Mouse (Mus musculus) lung, postnatal 14 days (tissue): ENCODE measurements around the gene Ppif.

Experiments
- DNase-seq: peaks from one replicate; pipeline ENCODE4 v3.0.0; 2021

Ppif gene

DNA sequence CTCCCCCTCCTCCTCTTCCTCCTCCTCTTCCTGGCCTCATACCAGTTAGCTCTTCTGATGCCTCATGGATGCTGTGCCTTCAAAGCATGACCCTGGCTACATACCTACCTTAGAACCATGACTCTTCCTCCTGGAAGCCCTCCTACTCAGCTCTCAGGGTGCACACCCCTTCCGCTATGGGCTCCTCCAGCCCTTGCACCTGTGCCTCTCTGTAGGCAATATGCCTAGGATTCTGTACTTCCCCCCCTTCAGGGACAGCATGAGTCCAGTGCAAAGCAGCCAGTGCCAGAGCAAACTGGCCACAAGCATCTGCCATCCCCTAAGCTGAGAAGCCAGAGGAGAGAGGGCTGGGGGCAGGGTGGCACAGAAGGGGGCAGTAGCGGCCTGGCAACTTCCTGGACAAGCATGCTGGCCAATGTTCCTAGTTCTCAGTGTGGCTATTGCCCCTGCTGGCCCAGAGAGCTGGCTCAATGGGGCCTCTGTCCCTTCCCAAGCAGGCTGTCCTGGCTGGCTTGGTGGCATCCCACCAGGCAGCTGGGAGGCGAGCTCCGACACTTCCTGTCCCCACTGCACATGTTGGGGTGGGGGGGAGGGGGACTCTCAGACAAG lies 46.1 kb downstream of the Ppif start:
- no peak for DNase-seq

DNA sequence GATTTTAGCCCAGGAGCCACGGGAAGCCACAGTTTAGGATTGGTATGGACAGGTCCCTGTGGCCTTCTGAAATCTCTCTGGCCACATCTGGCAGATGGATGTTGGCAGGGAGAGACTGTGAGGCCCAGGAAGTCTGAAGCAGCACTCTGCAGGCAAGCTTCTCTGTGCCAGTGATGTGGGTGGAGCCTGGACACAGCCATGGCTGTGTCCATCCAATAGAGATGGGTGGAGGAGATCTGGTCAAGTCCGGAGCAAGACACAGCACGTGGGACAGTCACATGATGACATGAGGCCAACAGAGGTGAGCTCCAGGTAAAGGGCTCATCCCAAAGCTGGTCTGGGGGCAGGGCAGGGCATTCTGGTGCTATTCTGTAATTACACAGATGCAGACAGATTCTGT lies 47.3 kb downstream of the Ppif start:
- no peak for DNase-seq

DNA sequence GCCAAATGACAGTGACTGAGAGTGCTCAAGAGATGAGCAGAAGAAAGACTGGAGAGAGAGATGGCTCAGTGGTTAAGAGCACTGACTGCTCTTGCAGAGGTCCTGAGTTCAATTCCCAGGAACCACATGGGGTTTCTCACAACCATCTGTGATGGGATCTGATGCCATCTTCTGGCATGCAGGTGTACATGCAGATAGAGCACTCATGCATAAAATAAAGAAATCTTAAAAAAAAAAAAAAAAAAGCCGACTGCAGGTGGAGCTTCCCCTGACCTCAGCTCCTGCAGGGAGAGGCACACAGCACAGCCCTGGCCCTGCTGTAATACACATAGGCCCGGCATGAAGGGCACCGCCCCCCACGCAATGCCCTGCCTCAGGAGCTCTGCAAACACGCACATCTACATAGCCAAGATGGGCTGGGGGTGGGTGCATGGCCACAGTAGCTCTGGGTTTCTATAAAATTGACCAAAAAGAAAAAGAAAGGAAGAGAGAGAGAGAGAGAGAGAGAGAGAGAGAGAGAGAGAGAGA lies 48.0 kb downstream of the Ppif start:
- DNase-seq: no peak

DNA sequence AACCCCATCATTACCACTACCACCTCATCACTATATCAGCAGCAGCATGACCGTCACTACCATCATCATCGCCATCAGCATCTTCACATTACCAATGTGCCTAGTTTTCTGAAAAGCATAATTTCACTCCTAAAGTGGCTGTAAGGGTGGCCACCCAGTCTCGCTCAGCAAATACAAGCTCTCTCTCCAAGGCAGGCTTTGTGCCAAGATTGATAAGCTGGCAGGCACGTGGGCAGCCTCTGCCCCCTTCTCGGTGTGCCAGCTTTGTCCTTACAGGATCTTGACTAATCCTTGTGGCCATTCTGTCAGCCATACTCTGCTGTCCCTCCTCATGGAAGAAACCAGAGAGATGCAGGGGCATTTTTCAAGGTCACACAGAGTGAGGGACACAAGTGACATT lies 49.0 kb downstream of the Ppif start:
- DNase-seq: no peak

DNA sequence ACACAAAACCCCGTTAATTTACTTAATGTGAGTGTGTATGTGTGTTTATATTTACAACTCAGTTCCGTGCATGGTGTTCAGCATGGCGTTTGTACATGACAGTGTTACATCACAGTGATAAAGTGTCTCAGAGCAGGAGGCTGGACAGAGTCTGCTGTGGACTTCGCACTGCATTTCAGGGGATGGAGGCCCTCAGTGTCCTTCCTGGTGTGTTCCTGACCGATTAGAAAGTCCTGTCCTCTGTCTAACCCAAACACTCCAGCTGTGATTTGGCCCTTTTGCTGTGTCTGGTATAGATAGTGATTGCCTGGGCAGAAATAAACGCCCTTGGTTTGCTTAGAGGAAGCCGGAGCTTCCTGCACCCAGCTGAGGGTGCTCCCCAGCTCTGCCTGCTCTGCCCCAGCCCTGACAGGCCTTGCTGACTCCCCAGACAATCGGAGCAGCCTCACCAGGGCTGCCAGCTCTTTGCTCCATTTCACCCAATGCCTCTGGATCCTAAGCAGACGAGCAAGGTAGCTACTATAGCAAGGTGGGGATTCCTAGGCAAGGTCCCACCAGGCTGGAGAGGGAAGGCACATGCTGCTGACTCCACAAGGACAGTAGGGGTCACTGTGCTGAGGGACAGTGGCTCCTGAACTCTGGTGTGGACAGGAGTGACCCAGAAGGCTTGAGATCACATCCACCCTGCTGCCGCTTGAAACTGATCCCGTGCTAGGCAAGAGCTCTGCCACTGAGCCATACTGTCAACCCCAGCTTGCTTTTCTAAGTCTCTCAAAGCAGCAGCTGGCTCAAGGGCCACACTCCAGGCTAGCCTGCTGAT lies 51.6 kb downstream of the Ppif start:
- DNase-seq: no peak

DNA sequence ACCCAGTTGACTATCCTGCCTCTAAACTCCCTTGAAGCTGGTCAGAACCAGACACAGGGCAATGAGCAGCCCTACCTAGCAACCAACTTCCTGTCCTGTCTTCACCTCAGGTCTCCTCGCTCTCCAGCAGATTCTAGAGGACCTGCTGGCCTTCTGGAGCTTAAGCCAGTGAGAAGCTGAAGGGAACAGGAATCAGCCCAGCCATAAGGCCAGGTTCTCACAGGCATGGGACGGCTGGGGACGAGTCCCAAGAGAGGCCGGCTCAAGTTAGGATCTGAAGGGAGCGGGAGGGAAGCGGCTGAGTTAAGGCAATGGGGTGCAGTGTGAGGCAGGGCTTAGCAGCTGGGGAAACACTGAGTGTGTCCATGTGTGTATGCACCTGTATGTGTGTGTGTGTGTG lies 52.4 kb downstream of the Ppif start:
- no peak for DNase-seq

DNA sequence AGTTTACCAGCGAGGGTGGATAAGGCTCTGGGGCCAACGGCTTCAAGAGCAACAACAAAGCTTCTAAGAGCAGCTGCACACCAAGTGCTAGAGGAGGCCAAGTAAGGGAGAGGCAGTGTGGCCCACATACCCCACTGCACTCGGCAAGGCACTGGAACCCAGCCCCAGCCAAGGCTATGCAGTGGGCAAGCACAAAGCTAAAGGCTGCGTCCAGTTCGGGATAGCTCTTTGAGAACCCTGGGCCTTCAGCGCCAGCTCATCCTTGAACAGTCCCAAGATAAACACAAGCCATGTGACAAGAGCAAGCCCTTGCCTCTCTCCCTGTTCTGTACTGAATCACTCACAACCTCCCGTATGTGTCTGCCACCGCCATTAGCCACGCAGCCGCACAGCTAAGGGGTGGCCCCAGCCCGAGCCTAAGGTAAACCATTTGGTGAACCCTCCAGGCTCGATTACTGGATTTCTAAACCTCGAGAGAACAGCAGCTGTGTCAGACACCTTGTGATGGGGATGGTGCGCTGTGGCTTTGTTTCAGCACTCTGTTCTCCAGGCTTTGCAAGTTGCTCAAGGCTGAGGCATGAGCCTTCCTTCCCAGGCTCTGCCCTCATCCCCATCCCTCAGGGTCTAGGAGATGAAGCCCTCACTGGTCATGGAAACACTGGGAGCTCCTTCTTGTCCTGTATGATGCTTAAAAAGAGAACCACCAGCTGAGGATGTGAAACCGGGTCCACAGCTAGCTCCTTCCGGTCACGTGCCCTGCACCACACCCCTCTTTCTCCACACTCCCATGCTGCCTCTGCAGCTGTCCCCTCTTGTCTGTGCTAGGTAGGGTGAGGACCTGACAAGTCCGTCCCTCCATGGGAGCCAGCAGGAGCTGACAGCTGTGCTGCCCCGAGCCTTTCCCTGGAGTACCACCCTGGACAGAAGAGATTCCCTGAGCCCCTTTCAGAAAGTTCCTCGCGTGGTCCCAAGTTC lies 53.3 kb downstream of the Ppif start:
- DNase-seq: no peak

DNA sequence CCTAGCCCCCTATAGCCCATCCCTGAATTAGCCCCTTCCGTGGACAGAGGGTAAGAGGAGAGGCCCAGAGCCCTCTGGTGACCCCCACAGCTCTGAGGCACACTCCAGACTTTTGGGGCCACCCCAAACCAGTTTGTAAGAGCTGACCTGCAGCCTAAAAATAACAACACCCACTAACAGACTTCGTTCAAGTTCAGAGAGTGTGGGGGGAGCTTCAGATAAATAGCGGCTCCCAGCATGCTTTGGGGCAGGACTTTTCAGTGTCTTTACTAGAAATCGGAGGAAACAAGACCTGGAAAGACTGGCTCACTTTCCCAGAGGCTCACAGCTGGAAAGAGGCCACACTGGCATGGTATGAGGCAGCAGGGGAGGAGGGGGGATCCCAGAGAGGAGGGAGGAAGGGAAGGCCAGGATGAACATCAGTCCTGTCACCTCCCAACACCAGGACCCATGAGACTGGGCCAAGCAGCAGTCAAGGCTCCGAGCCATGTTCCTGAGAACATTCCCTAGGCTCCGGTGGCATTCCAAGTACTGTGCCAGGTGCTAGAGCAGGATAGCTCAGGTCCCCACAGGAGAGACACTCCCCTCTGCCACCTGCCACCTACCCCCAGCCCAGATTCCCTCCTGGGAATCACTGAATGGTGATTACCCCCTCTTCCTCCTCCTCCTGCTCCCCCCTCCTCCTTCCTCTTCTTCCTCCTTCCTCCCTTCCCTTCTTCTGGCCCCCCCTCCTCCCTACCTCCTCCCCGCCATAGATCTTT lies 54.2 kb downstream of the Ppif start:
- no peak for DNase-seq

DNA sequence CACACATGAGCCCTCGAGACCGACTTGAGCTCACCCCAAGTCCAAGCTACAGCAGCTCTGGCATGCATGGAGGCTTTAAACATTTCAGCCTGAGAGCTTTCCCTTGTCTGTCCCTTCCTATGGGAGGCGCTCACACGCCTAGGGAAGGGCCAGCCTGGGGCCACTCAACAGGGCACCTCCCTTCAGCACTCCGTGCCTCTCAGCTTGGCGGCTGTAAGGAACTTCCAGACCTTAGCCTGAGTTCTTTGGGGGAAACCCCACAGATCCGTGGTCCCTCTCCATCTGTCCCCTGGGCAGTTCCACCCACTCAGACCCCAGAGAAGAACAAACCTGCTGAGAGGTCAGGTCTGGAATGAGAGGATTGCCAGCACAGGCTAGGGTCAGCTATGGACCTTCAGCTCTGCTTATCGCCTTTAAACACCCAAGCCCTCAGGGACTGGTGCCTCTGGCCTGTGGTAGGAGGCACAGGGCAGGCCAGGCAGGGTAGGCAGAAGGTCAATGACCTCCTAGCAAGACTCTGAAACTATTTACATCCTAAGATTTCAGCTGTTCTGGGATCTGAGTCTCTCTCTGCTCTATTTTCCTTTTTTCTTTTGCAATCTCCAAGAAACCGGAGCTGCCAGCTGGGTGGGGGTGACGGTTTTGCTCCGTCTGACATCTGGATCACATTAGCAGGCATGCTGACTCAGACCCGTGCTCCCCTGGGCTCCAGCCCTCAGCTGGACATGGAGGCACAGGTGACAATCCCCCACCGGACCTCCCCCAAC lies 55.4 kb downstream of the Ppif start:
- DNase-seq: no peak
